Mouse (Mus musculus) stomach, postnatal 0 days (tissue): ENCODE data around the gene Ddx21. TPM values are rescaled to one million over a fixed set of nuclear protein-coding genes. Genes with fewer than 3 reads are reported as not detected.
"Not testable (repeated sequence)": the region's sequence is repeated elsewhere in the genome, so short reads cannot be mapped to it uniquely, and the experiment has no call there.

ENCODE experiments used
- ATAC-seq: fragments of 200-750 bp; cut with Nextera tagmentation; 2 replicates; pipeline ENCODE4 v1.8.0; 2017; ENCODE audit not compliant: low FRiP score, low TSS enrichment
- DNase-seq: peaks from one replicate; pipeline ENCODE4 v3.0.0-alpha.2; 2016; ENCODE audit warnings: low spot score
- H3K27ac ChIP-seq: fragments of 300-500 bp; sonication (generic); replicated peaks from 2 replicates; pipeline ENCODE4 v1.5.1; 2014; ENCODE audit warnings: mild to moderate bottlenecking, control low read depth
- H3K27me3 ChIP-seq: fragments of 300-500 bp; sonication (generic); 2 replicates; pipeline ENCODE4 v1.6.1; 2014; ENCODE audit warnings: low read length; ENCODE audit not compliant: control insufficient read depth, insufficient read depth
- H3K36me3 ChIP-seq: fragments of 300-500 bp; sonication (generic); 2 replicates; pipeline ENCODE4 v1.6.1; 2014; ENCODE audit warnings: low read length, mixed read lengths; ENCODE audit not compliant: control insufficient read depth, insufficient read depth
- H3K4me1 ChIP-seq: fragments of 300-500 bp; sonication (generic); replicated peaks from 2 replicates; pipeline ENCODE4 v1.6.1; 2014; ENCODE audit warnings: antibody characterized with exemption; ENCODE audit not compliant: control insufficient read depth, insufficient read depth
- H3K4me2 ChIP-seq: fragments of 300-500 bp; sonication (generic); replicated peaks from 2 replicates; pipeline ENCODE4 v1.6.1; 2014; ENCODE audit warnings: low read depth, mild to moderate bottlenecking, control low read depth, moderate library complexity
- H3K4me3 ChIP-seq: fragments of 300-500 bp; sonication (generic); 2 replicates; pipeline ENCODE4 v1.5.1; 2014; ENCODE audit warnings: low read depth, low read length, control low read depth
- H3K9ac ChIP-seq: fragments of 300-500 bp; sonication (generic); 2 replicates; pipeline ENCODE4 v1.6.1; 2014; ENCODE audit warnings: mild to moderate bottlenecking, low read length, control low read depth, mixed read lengths
- H3K9me3 ChIP-seq: fragments of 300-500 bp; sonication (generic); 2 replicates; pipeline ENCODE4 v1.6.1; 2016; ENCODE audit warnings: low read length; ENCODE audit not compliant: control insufficient read depth
- CTCF ChIP-seq: IDR thresholded peaks from 2 replicates; pipeline ENCODE4 v1.5.1; 2016; ENCODE audit warnings: antibody characterized with exemption, low read depth, mild to moderate bottlenecking, moderate library complexity
- EP300 ChIP-seq: optimal IDR thresholded peaks from 2 replicates; pipeline ENCODE3; 2016; ENCODE audit warnings: antibody characterized with exemption
- WGBS: fragments of 180-500 bp; shearing (Covaris S2); extraction: QIAGEN DNeasy Blood & Tissue Kit; methylation state at CpG from one replicate; pipeline ENCODE4 v1.1.7; 2014; 5-methylcytosine and 5-hydroxymethylcytosine counted together
- polyA plus RNA-seq: library from polyadenylated mRNA; unstranded; fragments of >200 nt; fragmentation: Nextera tagmentation; extraction: Ambion mirVana; gene quantifications from 2 replicates; pipeline ENCODE4 v1.2.1, GENCODE M21; 2015

Ddx21 gene
- polyA plus RNA-seq, 1 experiment from 2014 or later: 11.1 TPM

DNA sequence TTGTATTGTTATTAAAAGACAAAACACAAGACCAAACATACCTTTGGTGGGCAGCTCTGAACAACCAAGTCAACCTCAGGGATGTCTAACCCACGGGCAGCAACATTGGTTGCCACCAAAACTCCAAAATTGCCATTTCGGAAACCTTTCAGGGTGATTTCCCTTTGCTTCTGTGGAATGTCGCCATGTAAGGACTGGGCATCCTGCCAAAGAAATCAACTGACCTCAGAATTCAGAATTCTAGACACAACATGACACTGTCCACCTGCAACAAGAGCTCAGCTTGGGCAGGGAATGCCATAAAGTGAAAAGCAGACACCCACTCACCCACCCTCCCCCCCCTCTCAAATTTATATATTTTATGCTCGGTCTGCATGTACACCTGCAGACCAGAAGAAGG, 13.5 kb downstream of the Ddx21 start:
- TF ChIP-seq CTCF: no peak
- no peak for TF ChIP-seq EP300
- no peaks in the 10 kb centered on the region for H3K4me1 ChIP-seq
- H3K27me3 ChIP-seq: no peaks in the 10 kb centered on the region
- no peak overlapping the region for H3K4me2 ChIP-seq
- ATAC-seq: no peak
- H3K27ac ChIP-seq: no peak overlapping the region
- 70% methylated on average over 4 of the region's 4 CpGs for WGBS
- no peak for DNase-seq
- no peak overlapping the region for H3K9ac ChIP-seq
- H3K4me3 ChIP-seq: no peak overlapping the region
- peaks cover 29% of the 10 kb centered on the region for H3K36me3 ChIP-seq
- H3K9me3 ChIP-seq: no peaks in the 10 kb centered on the region

GRCm38 (mm10) chr10:62583245-62583644, 18.8 kb downstream of the Ddx21 start:
- H3K27me3 ChIP-seq: no peaks in the 10 kb centered on the region
- TF ChIP-seq CTCF: no peak
- TF ChIP-seq EP300: no peak
- H3K36me3 ChIP-seq: peaks cover 21% of the 10 kb centered on the region
- H3K27ac ChIP-seq: no peak overlapping the region
- ATAC-seq (no peak), DNase-seq (no peak)
- H3K4me3 ChIP-seq: no peak overlapping the region
- H3K4me1 ChIP-seq: no peaks in the 10 kb centered on the region
- no peak overlapping the region for H3K4me2 ChIP-seq
- 93% methylated on average over 1 of the region's 1 CpGs for WGBS
- no peak overlapping the region for H3K9ac ChIP-seq
- no peaks in the 10 kb centered on the region for H3K9me3 ChIP-seq

DNA sequence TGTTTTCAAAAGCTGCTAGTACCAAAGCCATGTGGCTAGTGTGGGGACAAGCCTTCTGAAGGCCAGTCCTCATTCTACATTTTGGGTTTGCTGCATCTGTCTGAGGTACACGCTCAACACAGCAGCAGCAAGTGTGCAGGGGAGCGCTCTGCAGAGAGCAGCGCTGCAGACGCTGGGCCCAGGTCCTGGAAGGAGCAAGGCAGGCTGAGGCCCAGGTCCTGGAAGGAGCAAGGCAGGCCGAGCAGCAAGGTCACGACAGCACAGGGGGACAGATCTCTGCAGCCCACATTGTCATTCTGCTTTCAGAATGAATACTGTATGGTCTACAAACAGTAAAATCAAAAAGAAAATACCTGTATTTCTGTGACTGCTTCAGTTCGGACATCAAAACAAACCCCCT, 19.4 kb downstream of the Ddx21 start:
- 80% methylated on average over 7 of the region's 7 CpGs for WGBS
- Histone ChIP-seq H3K9me3 (no peaks in the 10 kb centered on the region), H3K4me1 (no peaks in the 10 kb centered on the region), H3K27ac (no peak overlapping the region), H3K4me2 (no peak overlapping the region), H3K9ac (no peak overlapping the region), H3K27me3 (no peaks in the 10 kb centered on the region), H3K36me3 (peaks cover 21% of the 10 kb centered on the region), H3K4me3 (no peak overlapping the region)
- TF ChIP-seq CTCF: no peak
- TF ChIP-seq EP300: no peak
- no peak for ATAC-seq
- DNase-seq: no peak

- H3K27ac ChIP-seq: no peak overlapping the region
- TF ChIP-seq CTCF: no peak
- no peak for TF ChIP-seq EP300
- peaks cover 21% of the 10 kb centered on the region for H3K36me3 ChIP-seq
- H3K4me3 ChIP-seq: no peak overlapping the region
- no peaks in the 10 kb centered on the region for H3K27me3 ChIP-seq
- H3K4me2 ChIP-seq: no peak overlapping the region
- ATAC-seq (no peak), DNase-seq (no peak)
- H3K9me3 ChIP-seq: no peaks in the 10 kb centered on the region
- H3K9ac ChIP-seq: no peak overlapping the region
- 89% methylated on average over 17 of the region's 17 CpGs for WGBS
- no peaks in the 10 kb centered on the region for H3K4me1 ChIP-seq
Observed at GRCm38 (mm10) chr10:62582263-62582662, 19.8 kb downstream of the Ddx21 start.

DNA sequence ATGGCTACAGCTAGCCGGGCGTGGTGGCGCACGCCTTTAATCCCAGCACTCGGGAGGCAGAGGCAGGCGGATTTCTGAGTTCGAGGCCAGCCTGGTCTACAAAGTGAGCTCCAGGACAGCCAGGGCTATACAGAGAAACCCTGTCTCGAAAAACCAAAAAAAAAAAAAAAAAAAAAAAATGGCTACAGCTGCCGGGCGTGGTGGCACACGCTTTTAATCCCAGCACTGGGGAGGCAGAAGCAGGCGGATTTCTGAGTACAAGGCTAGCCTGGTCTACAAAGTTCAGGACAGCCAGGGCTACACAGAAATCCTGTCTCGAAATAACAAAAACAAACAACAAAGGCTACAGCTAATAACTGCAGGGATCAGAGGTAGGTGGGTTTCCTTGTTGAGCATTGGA, 23.0 kb downstream of the Ddx21 start:
- not testable (repeated sequence) for H3K4me3 ChIP-seq, H3K27ac ChIP-seq, H3K4me2 ChIP-seq, DNase-seq, H3K9ac ChIP-seq, H3K9me3 ChIP-seq, ATAC-seq, H3K4me1 ChIP-seq, H3K27me3 ChIP-seq
- peaks cover 13% of the 10 kb centered on the region for H3K36me3 ChIP-seq
- 88% methylated on average over 10 of the region's 13 CpGs for WGBS

DNA sequence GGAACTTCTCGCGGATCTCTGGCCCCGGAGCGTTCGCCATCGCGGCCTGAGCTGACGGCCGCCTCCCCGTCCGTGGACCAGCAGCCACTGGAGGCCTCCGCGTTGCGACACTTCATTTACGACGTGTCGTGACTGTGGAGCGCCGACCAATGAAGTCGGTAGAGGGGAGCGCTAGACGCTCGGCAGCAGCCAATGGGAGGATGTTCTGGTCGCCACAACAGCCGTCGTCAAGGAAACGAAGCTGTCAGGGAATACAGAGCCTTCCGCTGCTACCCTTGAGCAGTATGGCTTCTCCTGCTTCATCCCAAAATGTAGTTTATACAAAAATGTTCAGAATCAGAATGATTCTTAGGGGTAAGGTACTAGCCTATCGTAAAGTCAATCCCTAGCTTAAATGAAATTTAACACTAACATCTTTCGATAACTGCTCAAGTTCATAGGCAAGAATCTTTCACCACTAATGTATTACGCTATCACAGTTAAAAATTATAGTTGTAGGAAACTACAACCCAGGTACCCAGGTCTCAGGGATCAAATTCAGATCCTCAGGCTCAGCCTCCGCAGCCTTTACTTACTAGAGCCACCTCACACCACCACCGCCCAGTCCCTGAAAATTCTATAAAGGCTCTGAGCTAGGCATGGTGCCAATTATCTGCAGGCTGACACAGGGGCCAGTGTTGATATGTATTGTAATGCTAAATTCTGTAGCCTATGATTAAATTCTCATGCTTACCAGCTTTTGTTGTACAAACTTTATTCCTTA, 23.6 kb downstream of the Ddx21 start, which contains the start of gene Kif1bp:
Gene Kif1bp, minus strand, starts transcription at position 120 of the 763 bp plus-strand sequence.
- Histone ChIP-seq H3K27ac (peak within 1 kb of the TSS; percentile 81), H3K9me3 (no peaks in the 10 kb centered on the region), H3K4me2 (peak within 1 kb of the TSS; percentile 75), H3K36me3 (peaks cover 11% of the 10 kb centered on the region; the same call in 1 of the 2 replicates), H3K9ac (peak within 1 kb of the TSS; percentile 80), H3K4me1 (0 out of 2 replicates have a peak, but pooled peaks cover 2% of the 10 kb centered on the region), H3K4me3 (peak within 1 kb of the TSS; percentile 92), H3K27me3 (no peaks in the 10 kb centered on the region)
- ATAC-seq (peak; percentile 100), DNase-seq (peak; percentile 97)
- WGBS: 5% methylated on average over 33 of the region's 33 CpGs
- TF ChIP-seq CTCF: no peak
- TF ChIP-seq EP300: no peak
